Mouse (Mus musculus): ENCODE results near the gene Ache.

- TF ChIP-seq CTCF (IDR thresholded peaks at IDR 0.05; ENCODE audit: extremely low read depth, insufficient read depth, low read length) = no peak
- no peak for TF ChIP-seq POLR2A (IDR thresholded peaks at IDR 0.05; ENCODE audit: extremely low read depth, insufficient read depth, low read length)
Measured at GRCm38 (mm10) chr5:137297126-137297525, 9.8 kb downstream of the Ache start.

Data from cortical plate, adult 2 months (tissue).